Mouse (Mus musculus) yolk sac, embryonic 10.5 days (tissue): ENCODE data around the gene Shq1.

Experiments
- DNase-seq: peaks from one replicate; pipeline ENCODE4 v3.0.0-alpha.2; 2017; ENCODE audit warnings: low spot score

Shq1 gene

GRCm38 (mm10) chr6:100532326-100532725, 138.6 kb downstream of the Shq1 start:
- DNase-seq, result no peak

GRCm38 (mm10) chr6:100529673-100530072, 141.3 kb downstream of the Shq1 start:
- DNase-seq, result no peak

GRCm38 (mm10) chr6:100528556-100528955, 142.4 kb downstream of the Shq1 start:
- no peak for DNase-seq

- DNase-seq, result no peak
These were observed 143.0 kb downstream of the Shq1 start for GRCm38 (mm10) chr6:100527972-100528371.

- DNase-seq, result no peak
These were observed 143.8 kb downstream of the Shq1 start for GRCm38 (mm10) chr6:100527161-100527560.

- peak; percentile 36 for DNase-seq
These were observed 144.9 kb downstream of the Shq1 start for GRCm38 (mm10) chr6:100526066-100526465.

- peak; percentile 48 for DNase-seq
These were observed 145.5 kb downstream of the Shq1 start for GRCm38 (mm10) chr6:100525496-100525895.

- DNase-seq, result no peak
These were observed 148.5 kb downstream of the Shq1 start for GRCm38 (mm10) chr6:100522495-100522894.

- DNase-seq, result no peak
These were observed 149.2 kb downstream of the Shq1 start for GRCm38 (mm10) chr6:100521615-100522398.

GRCm38 (mm10) chr6:100520558-100521099, 150.3 kb downstream of the Shq1 start:
- no peak for DNase-seq

GRCm38 (mm10) chr6:100519837-100520236, 151.1 kb downstream of the Shq1 start:
- DNase-seq, result no peak
